Mouse (Mus musculus): ENCODE results near the gene Tmem63c. TPM values are rescaled to one million over a fixed set of nuclear protein-coding genes. Genes with fewer than 3 reads are reported as not detected.

The Tmem63c gene
- polyA plus RNA-seq, 1 experiment from 2014 or later = 0.17 TPM

DNA sequence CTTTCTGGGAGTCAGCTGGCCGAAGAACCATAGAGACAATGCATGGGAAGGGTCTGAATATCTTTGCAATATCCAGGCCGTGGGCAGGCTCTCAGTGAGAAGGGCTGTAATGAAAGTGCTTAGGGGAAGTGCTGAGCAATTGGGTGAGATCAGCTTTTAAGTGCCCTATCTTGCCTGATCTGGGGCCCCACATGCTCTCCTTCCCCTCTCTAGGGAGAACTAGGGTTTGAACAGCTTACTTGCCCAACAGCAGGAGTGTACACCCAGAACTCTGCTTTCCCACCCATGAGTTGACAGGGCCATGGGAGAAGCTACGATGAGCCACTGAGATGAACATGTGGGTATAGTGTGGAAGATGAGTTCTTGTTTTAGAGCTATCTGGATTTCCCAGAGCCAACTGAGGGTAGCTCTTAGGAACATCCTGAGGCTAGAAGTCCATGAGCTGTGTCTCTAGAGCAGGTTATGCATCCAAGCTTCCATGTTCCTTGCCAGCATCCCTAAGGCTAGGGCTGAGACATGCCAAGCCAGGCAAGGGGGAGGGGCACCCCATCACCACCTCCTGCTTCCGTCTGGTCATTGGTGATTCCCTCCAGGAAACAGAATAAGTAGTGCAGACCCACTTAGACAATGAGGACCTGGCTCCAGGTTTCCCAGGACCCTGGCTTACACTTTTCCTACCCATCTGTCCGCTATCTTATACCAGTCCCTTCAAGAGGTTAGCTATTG is 8.3 kb downstream of the Tmem63c start:
- Histone ChIP-seq H3K36me3 (no peaks in the 10 kb centered on the region), H3K4me1 (peaks cover 8% of the 10 kb centered on the region), H3K27me3 (peaks cover 39% of the 10 kb centered on the region), H3K9ac (no peak overlapping the region), H3K4me2 (no peak overlapping the region), H3K27ac (no peak overlapping the region), H3K9me3 (no peaks in the 10 kb centered on the region), H3K4me3 (no peak overlapping the region)
- ATAC-seq (ENCODE audit: insufficient number of reproducible peaks, insufficient read depth, low FRiP score, low TSS enrichment, low read depth) = no peak
- 75% methylated on average over 5 of the region's 5 CpGs for WGBS

- 74% methylated on average over 5 of the region's 5 CpGs for WGBS
- Histone ChIP-seq H3K27ac (no peak overlapping the region), H3K9me3 (no peaks in the 10 kb centered on the region), H3K4me2 (no peak overlapping the region), H3K9ac (no peak overlapping the region), H3K27me3 (peaks cover 25% of the 10 kb centered on the region), H3K36me3 (no peaks in the 10 kb centered on the region), H3K4me3 (no peak overlapping the region), H3K4me1 (peaks cover 6% of the 10 kb centered on the region)
- ATAC-seq (ENCODE audit: insufficient number of reproducible peaks, insufficient read depth, low FRiP score, low TSS enrichment, low read depth) = no peak
These were observed 10.1 kb downstream of the Tmem63c start for GRCm38 (mm10) chr12:87031163-87031763.

- Histone ChIP-seq H3K36me3 (no peaks in the 10 kb centered on the region), H3K9me3 (no peaks in the 10 kb centered on the region), H3K9ac (no peak overlapping the region), H3K27ac (no peak overlapping the region), H3K27me3 (no peaks in the 10 kb centered on the region), H3K4me2 (no peak overlapping the region), H3K4me1 (no peaks in the 10 kb centered on the region), H3K4me3 (no peak overlapping the region)
- 93% methylated on average over 7 of the region's 7 CpGs for WGBS
- no peak for ATAC-seq (ENCODE audit: insufficient number of reproducible peaks, insufficient read depth, low FRiP score, low TSS enrichment, low read depth)
These were observed 15.5 kb downstream of the Tmem63c start for GRCm38 (mm10) chr12:87036631-87037030.

- H3K9ac ChIP-seq = no peak overlapping the region
- H3K4me1 ChIP-seq = no peaks in the 10 kb centered on the region
- no peaks in the 10 kb centered on the region for H3K9me3 ChIP-seq
- WGBS = 67% methylated on average over 4 of the region's 4 CpGs
- no peak overlapping the region for H3K27ac ChIP-seq
- H3K36me3 ChIP-seq = no peaks in the 10 kb centered on the region
- no peaks in the 10 kb centered on the region for H3K27me3 ChIP-seq
- ATAC-seq (ENCODE audit: insufficient number of reproducible peaks, insufficient read depth, low FRiP score, low TSS enrichment, low read depth) = no peak
- H3K4me2 ChIP-seq = no peak overlapping the region
- H3K4me3 ChIP-seq = no peak overlapping the region
These were observed 19.0 kb downstream of the Tmem63c start for GRCm38 (mm10) chr12:87040166-87040565.

DNA sequence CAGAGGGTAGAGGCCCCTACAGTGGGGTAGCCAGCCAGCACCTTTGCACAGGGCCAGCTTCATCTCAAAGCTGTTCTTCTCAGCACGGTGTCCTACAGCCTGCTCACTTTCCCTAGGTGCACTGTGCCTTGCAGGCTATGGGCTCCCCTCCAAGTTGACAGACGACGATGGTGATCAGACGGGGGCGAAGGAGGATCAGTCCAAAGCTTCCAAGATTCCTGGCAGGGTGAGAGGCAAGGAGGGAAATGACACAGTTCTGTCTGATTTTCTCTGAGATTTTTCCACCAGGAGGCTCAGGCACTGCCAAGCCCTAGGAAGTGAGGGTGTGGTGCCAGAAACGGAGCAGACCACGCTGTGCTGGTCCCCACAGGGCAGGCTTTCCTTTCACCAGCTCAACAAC is 19.7 kb downstream of the Tmem63c start:
- Histone ChIP-seq H3K36me3 (no peaks in the 10 kb centered on the region), H3K4me3 (no peak overlapping the region), H3K4me1 (no peaks in the 10 kb centered on the region), H3K27ac (no peak overlapping the region), H3K27me3 (no peaks in the 10 kb centered on the region), H3K4me2 (no peak overlapping the region), H3K9me3 (no peaks in the 10 kb centered on the region), H3K9ac (no peak overlapping the region)
- WGBS = 82% methylated on average over 7 of the region's 7 CpGs
- ATAC-seq (ENCODE audit: insufficient number of reproducible peaks, insufficient read depth, low FRiP score, low TSS enrichment, low read depth) = no peak

DNA sequence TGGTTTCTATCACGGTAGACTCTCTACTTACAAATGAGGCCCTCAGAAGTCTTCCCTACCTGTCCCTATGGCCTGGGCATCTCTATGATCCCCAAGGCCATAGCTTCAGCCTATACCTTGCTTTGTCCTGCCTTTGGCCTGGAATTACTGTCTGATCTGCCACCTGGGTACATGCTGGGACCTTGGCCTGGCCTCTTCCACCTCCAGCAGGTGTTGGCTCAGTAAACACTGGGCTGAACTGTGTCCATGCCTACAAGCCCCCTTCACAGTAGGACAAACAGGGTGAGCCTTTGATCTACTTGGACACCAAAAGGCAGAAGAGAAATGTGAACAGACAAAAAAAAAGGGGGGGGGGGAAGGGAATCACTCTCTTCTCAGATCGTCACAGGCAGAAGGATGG is 21.3 kb downstream of the Tmem63c start:
- Histone ChIP-seq H3K27me3 (no peaks in the 10 kb centered on the region), H3K9me3 (no peaks in the 10 kb centered on the region), H3K4me1 (no peaks in the 10 kb centered on the region), H3K4me3 (no peak overlapping the region), H3K27ac (no peak overlapping the region), H3K4me2 (no peak overlapping the region), H3K9ac (no peak overlapping the region), H3K36me3 (no peaks in the 10 kb centered on the region)
- WGBS = 83% methylated on average over 2 of the region's 2 CpGs
- no peak for ATAC-seq (ENCODE audit: insufficient number of reproducible peaks, insufficient read depth, low FRiP score, low TSS enrichment, low read depth)

DNA sequence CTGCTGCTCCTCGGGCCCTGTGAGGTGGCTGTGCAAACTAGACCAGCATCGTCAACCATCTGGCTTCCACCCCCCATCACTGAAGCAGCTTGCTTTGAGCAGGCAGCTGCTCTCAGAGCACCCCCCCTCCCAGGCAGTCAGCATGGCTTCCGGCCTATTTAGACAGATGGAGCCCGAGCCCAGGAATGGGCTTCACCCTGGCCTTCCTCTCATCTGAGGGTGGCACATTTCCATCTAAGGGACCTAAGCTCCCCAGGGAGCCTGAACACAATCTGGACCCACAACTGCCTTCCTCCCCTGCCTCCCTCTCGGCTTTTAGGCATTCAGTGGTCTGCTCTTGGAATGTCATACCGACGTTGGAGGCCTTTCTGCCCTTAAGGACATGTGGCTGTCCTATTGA is 22.1 kb downstream of the Tmem63c start:
- Histone ChIP-seq H3K4me3 (no peak overlapping the region), H3K27ac (no peak overlapping the region), H3K27me3 (no peaks in the 10 kb centered on the region), H3K4me1 (no peaks in the 10 kb centered on the region), H3K9me3 (no peaks in the 10 kb centered on the region), H3K4me2 (no peak overlapping the region), H3K9ac (no peak overlapping the region), H3K36me3 (no peaks in the 10 kb centered on the region)
- no peak for ATAC-seq (ENCODE audit: insufficient number of reproducible peaks, insufficient read depth, low FRiP score, low TSS enrichment, low read depth)
- 69% methylated on average over 7 of the region's 7 CpGs for WGBS

DNA sequence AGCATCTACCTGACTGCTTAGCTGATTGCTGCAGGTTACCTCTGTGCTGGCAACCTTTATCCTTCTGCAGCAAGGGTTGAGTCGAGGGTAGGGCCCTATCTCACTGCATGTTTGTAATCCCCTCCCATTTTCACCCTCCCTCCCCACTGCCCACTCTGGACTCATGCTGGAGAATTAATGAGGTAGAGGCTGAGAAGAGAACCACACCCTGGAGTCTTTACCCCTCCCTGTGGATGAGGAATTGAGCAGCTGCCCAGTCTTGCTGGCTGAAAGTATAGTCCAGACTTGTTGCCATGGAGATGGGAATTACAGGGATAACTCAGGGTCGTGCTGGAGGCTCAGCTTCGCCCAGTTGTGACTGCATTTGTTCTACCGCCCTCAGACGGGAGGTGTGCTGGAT is 23.6 kb downstream of the Tmem63c start:
- no peaks in the 10 kb centered on the region for H3K4me1 ChIP-seq
- no peak overlapping the region for H3K4me3 ChIP-seq
- no peak overlapping the region for H3K27ac ChIP-seq
- no peak overlapping the region for H3K9ac ChIP-seq
- H3K4me2 ChIP-seq = no peak overlapping the region
- H3K27me3 ChIP-seq = no peaks in the 10 kb centered on the region
- H3K9me3 ChIP-seq = no peaks in the 10 kb centered on the region
- no peaks in the 10 kb centered on the region for H3K36me3 ChIP-seq
- 18% methylated on average over 5 of the region's 5 CpGs for WGBS
- no peak for ATAC-seq (ENCODE audit: insufficient number of reproducible peaks, insufficient read depth, low FRiP score, low TSS enrichment, low read depth)

- no peaks in the 10 kb centered on the region for H3K4me1 ChIP-seq
- H3K4me3 ChIP-seq = no peak overlapping the region
- H3K36me3 ChIP-seq = no peaks in the 10 kb centered on the region
- no peak overlapping the region for H3K27ac ChIP-seq
- ATAC-seq (ENCODE audit: insufficient number of reproducible peaks, insufficient read depth, low FRiP score, low TSS enrichment, low read depth) = no peak
- H3K9ac ChIP-seq = no peak overlapping the region
- no peaks in the 10 kb centered on the region for H3K9me3 ChIP-seq
- 46% methylated on average over 3 of the region's 3 CpGs for WGBS
- H3K4me2 ChIP-seq = no peak overlapping the region
- no peaks in the 10 kb centered on the region for H3K27me3 ChIP-seq
These were observed 26.4 kb downstream of the Tmem63c start for GRCm38 (mm10) chr12:87047536-87047935.

- 27% methylated on average over 12 of the region's 16 CpGs for WGBS
- Histone ChIP-seq H3K4me1 (no peaks in the 10 kb centered on the region), H3K9ac (no peak overlapping the region), H3K36me3 (no peaks in the 10 kb centered on the region), H3K4me3 (no peak overlapping the region), H3K27ac (no peak overlapping the region), H3K27me3 (peaks cover 23% of the 10 kb centered on the region), H3K9me3 (no peaks in the 10 kb centered on the region), H3K4me2 (no peak overlapping the region)
- ATAC-seq (ENCODE audit: insufficient number of reproducible peaks, insufficient read depth, low FRiP score, low TSS enrichment, low read depth) = no peak
These were observed 31.7 kb downstream of the Tmem63c start for GRCm38 (mm10) chr12:87052661-87053321.

DNA sequence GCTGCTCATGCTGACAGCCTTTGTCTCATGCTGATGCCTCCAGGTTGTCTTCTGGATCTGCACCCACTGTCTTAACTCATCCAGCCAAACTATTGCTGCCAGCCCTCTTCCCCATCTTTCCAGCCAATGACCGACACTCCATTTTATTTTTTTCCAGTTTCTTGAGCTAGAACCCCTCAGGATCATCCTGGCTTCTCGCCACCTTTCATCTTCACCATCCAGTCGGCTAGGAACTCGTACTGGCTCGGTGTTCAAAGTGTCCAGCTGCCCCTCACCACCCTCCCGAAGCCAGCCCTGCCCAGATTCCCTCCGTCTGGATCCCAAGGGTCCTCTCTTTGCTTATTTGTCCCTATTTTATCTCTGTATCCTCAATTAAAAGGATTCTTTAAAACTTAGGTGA is 33.7 kb downstream of the Tmem63c start:
- Histone ChIP-seq H3K9me3 (no peaks in the 10 kb centered on the region), H3K36me3 (no peaks in the 10 kb centered on the region), H3K9ac (no peak overlapping the region), H3K27me3 (peaks cover 23% of the 10 kb centered on the region), H3K4me2 (no peak overlapping the region), H3K4me1 (no peaks in the 10 kb centered on the region), H3K4me3 (no peak overlapping the region), H3K27ac (no peak overlapping the region)
- WGBS = 59% methylated on average over 7 of the region's 7 CpGs
- no peak for ATAC-seq (ENCODE audit: insufficient number of reproducible peaks, insufficient read depth, low FRiP score, low TSS enrichment, low read depth)

GRCm38 (mm10) chr12:87057066-87057465 is 35.9 kb downstream of the Tmem63c start:
- Histone ChIP-seq H3K9me3 (no peaks in the 10 kb centered on the region), H3K27me3 (peaks cover 23% of the 10 kb centered on the region), H3K9ac (no peak overlapping the region), H3K27ac (no peak overlapping the region), H3K4me1 (no peaks in the 10 kb centered on the region), H3K4me3 (no peak overlapping the region), H3K36me3 (no peaks in the 10 kb centered on the region), H3K4me2 (no peak overlapping the region)
- 66% methylated on average over 17 of the region's 17 CpGs for WGBS
- no peak for ATAC-seq (ENCODE audit: insufficient number of reproducible peaks, insufficient read depth, low FRiP score, low TSS enrichment, low read depth)
